Mouse (Mus musculus) embryo, embryonic 10.5 days (tissue): ENCODE data around the gene Olfr1453.
"Not testable (repeated sequence)": the region's sequence is repeated elsewhere in the genome, so short reads cannot be mapped to it uniquely, and the experiment has no call there.

Experiments used
- DNase-seq: peaks from one replicate; pipeline ENCODE4 v3.0.0-alpha.2; 2015; ENCODE audit warnings: low spot score

The Olfr1453 gene

DNA sequence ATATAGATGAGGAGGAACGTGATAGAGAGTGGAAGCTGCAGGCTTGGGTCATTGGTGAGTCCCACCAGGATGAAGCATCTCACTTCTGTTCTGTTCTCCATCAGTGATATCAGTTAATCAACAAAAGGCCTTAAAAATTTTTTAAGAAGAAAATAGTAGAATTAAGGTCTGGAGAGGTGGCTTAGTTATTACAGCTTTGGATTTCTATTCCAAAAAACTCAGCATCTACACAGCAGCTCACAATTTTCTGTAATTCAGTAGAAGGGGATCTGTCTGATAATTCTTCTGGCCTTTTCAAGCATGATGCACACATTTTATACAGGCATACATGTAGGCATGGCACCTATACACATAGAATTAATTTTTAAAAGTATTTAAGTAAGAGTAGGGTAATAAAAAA, at the start of gene Olfr1453:
Gene Olfr1453, minus strand, starts transcription at position 101 of the 400 bp plus-strand sequence.
- DNase-seq, result no peak

GRCm38 (mm10) chr19:13060310-13060709, 32.2 kb upstream of the Olfr1453 start, which contains the start of gene Olfr1454:
Olfr1454 (plus strand) TSS chr19:13060610.
- no peak for DNase-seq

DNA sequence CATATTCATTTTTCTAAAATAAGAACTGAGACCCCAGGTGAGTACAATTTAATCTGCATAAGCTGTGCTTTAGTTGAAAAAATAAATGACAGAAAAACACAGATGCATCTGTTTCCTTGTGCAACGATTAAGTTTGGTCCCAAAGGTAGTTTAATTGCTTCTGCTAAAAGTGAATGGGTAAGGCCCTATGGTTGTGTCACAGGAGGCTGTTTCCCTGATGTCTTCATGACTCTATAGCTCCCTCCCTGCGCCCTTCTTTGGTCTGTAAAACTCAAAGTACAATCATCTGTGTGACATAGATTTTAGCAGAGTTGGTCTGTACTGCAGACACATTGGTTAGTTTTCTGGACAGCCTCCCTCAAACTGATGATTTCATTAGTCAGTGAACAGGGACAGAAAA, 33.4 kb downstream of the Olfr1453 start, which contains the start of gene Olfr1451:
Gene Olfr1451, plus strand, starts transcription at position 301 of the 400 bp plus-strand sequence.
- no peak for DNase-seq

- not testable (repeated sequence) for DNase-seq
Measured at GRCm38 (mm10) chr19:12992316-12992715, 35.8 kb downstream of the Olfr1453 start.
